Mouse (Mus musculus) limb, embryonic 12.5 days (tissue): ENCODE results near the gene Tmem179b. TPM values are rescaled to one million over a fixed set of nuclear protein-coding genes. Genes with fewer than 3 reads are reported as not detected.

Source experiments
- ATAC-seq: fragments of 200-750 bp; cut with Nextera tagmentation; 2 replicates; pipeline ENCODE4 v1.8.0; 2017; ENCODE audit warnings: low read depth, moderate TSS enrichment; ENCODE audit not compliant: insufficient number of reproducible peaks, insufficient read depth, low FRiP score, low TSS enrichment
- H3K27ac ChIP-seq: fragments of 300-500 bp; sonication (generic); 2 replicates; pipeline ENCODE4 v1.5.1; 2016; ENCODE audit warnings: mild to moderate bottlenecking, moderate library complexity
- H3K27me3 ChIP-seq: fragments of 300-500 bp; sonication (generic); 2 replicates; pipeline ENCODE4 v1.6.1; 2016; ENCODE audit warnings: mild to moderate bottlenecking, moderate library complexity
- H3K36me3 ChIP-seq: fragments of 300-500 bp; sonication (generic); 2 replicates; pipeline ENCODE4 v1.6.1; 2016; ENCODE audit warnings: mild to moderate bottlenecking, moderate library complexity
- H3K4me1 ChIP-seq: fragments of 300-500 bp; sonication (generic); replicated peaks from 2 replicates; pipeline ENCODE4 v1.6.1; 2016
- H3K4me2 ChIP-seq: fragments of 300-500 bp; sonication (generic); 2 replicates; pipeline ENCODE4 v1.6.1; 2016; ENCODE audit warnings: mild to moderate bottlenecking, moderate library complexity
- H3K4me3 ChIP-seq: fragments of 300-500 bp; sonication (generic); replicated peaks from 2 replicates; pipeline ENCODE4 v1.5.1; 2016; ENCODE audit warnings: mild to moderate bottlenecking
- H3K9ac ChIP-seq: fragments of 300-500 bp; sonication (generic); replicated peaks from 2 replicates; pipeline ENCODE4 v1.6.1; 2016; ENCODE audit warnings: mild to moderate bottlenecking, moderate library complexity
- H3K9me3 ChIP-seq: fragments of 300-500 bp; sonication (generic); 2 replicates; pipeline ENCODE4 v1.6.1; 2016; ENCODE audit warnings: mild to moderate bottlenecking, moderate library complexity
- WGBS: fragments of 180-500 bp; shearing (Covaris S2); methylation state at CpG from one replicate; pipeline ENCODE4 v1.1.7; 2016; 5-methylcytosine and 5-hydroxymethylcytosine counted together
- microRNA-seq: library from miRNA; unstranded; fragments of <30 nt; microRNA quantifications from one replicate; pipeline ENCODE4, GENCODE M21; 2017
- polyA plus RNA-seq: library from polyadenylated mRNA; unstranded; fragments of >200 nt; fragmentation: Nextera tagmentation; extraction: Ambion mirVana; gene quantifications from 2 replicates; pipeline ENCODE4 v1.2.1, GENCODE M21; 2016

Gene Tmem179b
- polyA plus RNA-seq, 1 experiment from 2014 or later, result 50.2 TPM

GRCm38 (mm10) chr19:8727495-8728114, 46.7 kb downstream of the Tmem179b start:
- Histone ChIP-seq H3K27me3 (no peaks in the 10 kb centered on the region), H3K4me3 (no peak overlapping the region), H3K36me3 (peaks cover 32% of the 10 kb centered on the region), H3K9ac (no peak overlapping the region), H3K4me2 (no peak overlapping the region), H3K4me1 (peaks cover 12% of the 10 kb centered on the region), H3K27ac (0 out of 2 replicates have a peak overlapping the region, but pooled peaks have one; percentile 23), H3K9me3 (no peaks in the 10 kb centered on the region)
- WGBS, result 28% methylated on average over 5 of the region's 5 CpGs
- no peak for ATAC-seq

DNA sequence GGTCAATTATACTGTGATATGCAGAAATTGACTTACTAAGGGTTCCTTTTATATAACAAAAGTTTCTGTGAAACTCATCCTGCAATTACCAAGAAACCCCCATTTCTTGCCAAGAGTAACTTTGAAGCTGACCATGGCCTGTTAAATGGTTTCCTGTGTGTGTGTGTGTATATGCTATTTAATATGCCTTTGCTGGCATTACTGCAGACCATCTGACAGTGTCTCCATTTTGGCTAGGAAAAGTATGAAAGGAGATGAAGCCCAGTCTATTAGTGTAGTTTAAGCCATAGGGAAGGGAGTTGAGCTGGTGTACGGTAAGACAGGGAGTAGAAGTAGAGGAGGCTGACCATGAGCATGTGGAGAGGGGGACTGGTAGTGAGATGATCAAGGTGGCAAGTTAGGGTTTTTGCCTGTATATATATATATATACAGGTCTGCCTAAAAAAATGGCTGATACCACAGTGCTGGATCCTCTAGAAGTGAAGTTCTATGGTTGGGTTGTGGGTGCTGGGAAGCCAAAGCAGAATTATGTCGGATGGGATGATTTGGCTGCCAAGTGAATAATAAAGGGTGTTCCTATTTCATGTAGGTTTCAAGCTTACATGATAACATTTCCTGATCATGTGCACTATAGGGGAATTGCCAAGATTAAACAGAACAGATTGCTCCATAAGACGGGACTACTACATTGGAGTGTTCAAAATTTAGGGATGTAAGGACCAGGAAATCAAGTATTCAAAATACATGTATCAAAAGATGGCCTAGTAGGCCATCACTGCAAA, 47.5 kb downstream of the Tmem179b start:
- Histone ChIP-seq H3K27me3 (no peaks in the 10 kb centered on the region), H3K4me3 (no peak overlapping the region), H3K9me3 (no peaks in the 10 kb centered on the region), H3K9ac (no peak overlapping the region), H3K27ac (no peak overlapping the region), H3K4me2 (no peak overlapping the region), H3K4me1 (peaks cover 17% of the 10 kb centered on the region), H3K36me3 (peaks cover 32% of the 10 kb centered on the region)
- no peak for ATAC-seq
- 19% methylated on average over 3 of the region's 3 CpGs for WGBS

GRCm38 (mm10) chr19:8725081-8725613, 49.1 kb downstream of the Tmem179b start:
- 54% methylated on average over 4 of the region's 4 CpGs for WGBS
- no peak for ATAC-seq
- peak overlapping the region; percentile 98; the same call in 1 of the 2 replicates for H3K27ac ChIP-seq
- H3K4me2 ChIP-seq, result peak overlapping the region; percentile 86
- H3K36me3 ChIP-seq, result peaks cover 32% of the 10 kb centered on the region
- H3K4me1 ChIP-seq, result peaks cover 22% of the 10 kb centered on the region
- H3K4me3 ChIP-seq, result peak overlapping the region; percentile 74
- no peaks in the 10 kb centered on the region for H3K9me3 ChIP-seq
- peak overlapping the region; percentile 98 for H3K9ac ChIP-seq
- no peaks in the 10 kb centered on the region for H3K27me3 ChIP-seq

GRCm38 (mm10) chr19:8724392-8724791, 49.9 kb downstream of the Tmem179b start:
- peaks cover 32% of the 10 kb centered on the region for H3K36me3 ChIP-seq
- ATAC-seq, result no peak
- WGBS, result 7% methylated on average over 2 of the region's 2 CpGs

DNA sequence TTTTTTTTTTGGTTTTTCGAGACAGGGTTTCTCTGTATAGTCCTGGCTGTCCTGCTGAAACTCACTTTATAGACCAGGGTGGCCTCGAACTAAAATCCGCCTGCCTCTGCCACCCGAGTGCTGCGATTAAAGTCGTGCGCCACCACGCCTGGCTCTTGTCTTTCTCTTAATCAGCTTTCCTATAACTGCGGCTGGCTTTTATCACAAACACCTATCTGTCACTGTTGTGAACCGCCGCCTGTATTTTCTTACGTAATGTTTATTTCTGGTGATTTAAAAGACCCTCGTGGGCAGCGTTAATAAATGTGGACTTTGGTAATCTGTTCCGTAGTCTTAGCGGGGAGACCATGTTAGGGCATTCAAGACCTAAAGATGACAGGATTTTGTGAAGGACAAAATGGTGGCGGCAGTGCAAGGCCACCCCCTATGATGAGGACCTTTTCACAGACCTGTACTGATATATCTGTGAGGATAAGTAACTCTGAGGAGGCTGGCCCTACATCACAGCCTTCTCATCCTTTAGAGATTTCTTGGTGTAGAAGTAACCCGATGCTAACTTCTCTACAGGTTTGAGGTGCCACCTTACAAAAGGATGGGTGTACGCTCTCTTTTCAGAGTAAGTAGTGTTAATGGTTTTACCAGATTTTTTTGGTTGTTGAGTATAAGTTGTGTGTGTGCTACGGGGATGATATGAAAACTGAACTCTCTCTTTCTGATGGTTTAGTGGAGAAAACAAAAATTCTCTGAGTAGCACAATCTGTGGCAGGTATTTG, 50.5 kb downstream of the Tmem179b start:
- Histone ChIP-seq H3K9ac (peak overlapping the region; percentile 98), H3K27me3 (no peaks in the 10 kb centered on the region), H3K4me2 (peak overlapping the region; percentile 86), H3K4me3 (peak overlapping the region; percentile 74), H3K36me3 (peaks cover 32% of the 10 kb centered on the region), H3K4me1 (peaks cover 22% of the 10 kb centered on the region), H3K27ac (peak overlapping the region; percentile 98), H3K9me3 (no peaks in the 10 kb centered on the region)
- ATAC-seq, result no peak
- WGBS, result under 1% methylated on average over 20 of the region's 20 CpGs

More at GRCm38 (mm10) chr19:8724392-8724791, 49.9 kb downstream of the Tmem179b start:
- Histone ChIP-seq H3K27me3 (no peaks in the 10 kb centered on the region), H3K9me3 (no peaks in the 10 kb centered on the region), H3K4me3 (peak overlapping the region; percentile 74), H3K9ac (peak overlapping the region; percentile 98), H3K4me1 (peaks cover 22% of the 10 kb centered on the region), H3K4me2 (peak overlapping the region; percentile 86), H3K27ac (peak overlapping the region; percentile 98)

DNA sequence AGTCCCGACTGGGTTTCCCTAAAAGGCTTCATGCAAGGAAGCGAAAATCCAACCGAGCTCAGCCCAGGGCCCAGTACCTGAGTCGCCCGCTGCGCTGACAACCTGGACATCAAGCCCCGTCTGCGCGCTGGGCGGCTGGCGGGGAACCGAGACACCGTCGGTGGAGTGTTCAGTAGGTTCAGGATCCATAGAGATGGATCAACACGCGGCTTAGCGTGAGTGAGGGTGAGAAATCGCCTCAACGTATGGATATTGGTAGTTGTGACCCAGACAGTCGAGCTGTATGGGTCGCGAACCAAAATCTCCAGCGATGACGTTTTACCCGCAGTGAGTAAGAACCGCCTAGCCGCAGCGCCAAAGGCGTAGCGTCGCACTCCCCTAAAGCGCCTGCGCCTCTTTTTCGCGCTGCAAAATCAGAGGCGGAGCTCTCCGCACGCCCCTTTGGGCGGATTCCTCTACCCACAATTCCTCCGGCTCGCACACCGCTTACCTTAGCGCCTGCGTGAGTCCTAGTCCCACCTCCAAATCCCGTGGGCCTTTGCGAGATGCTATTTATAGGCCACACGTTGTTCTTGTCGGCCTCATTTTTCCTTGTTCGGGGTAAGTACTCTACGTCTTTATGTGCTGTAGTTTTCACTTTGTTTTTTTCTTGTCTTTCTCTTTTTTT, 51.2 kb downstream of the Tmem179b start, which contains the start of gene Slc3a2:
TSS of gene Slc3a2 (minus strand) at position 463 of the 667 bp plus-strand sequence.
- peaks cover 22% of the 10 kb centered on the region for H3K4me1 ChIP-seq
- H3K27ac ChIP-seq, result peak within 1 kb of the TSS; percentile 98
- H3K4me3 ChIP-seq, result peak within 1 kb of the TSS; percentile 74
- H3K4me2 ChIP-seq, result peak within 1 kb of the TSS; percentile 86
- peaks cover 32% of the 10 kb centered on the region for H3K36me3 ChIP-seq
- H3K9me3 ChIP-seq, result no peaks in the 10 kb centered on the region
- WGBS, result under 1% methylated on average over 50 of the region's 50 CpGs
- ATAC-seq, result peak; percentile 96
- H3K27me3 ChIP-seq, result no peaks in the 10 kb centered on the region
- peak within 1 kb of the TSS; percentile 98 for H3K9ac ChIP-seq

- peak overlapping the region; percentile 62 for H3K4me2 ChIP-seq
- no peak for ATAC-seq
These were observed 51.7 kb downstream of the Tmem179b start for GRCm38 (mm10) chr19:8722559-8722906.

More at GRCm38 (mm10) chr19:8722559-8722906, 51.7 kb downstream of the Tmem179b start:
- Histone ChIP-seq H3K27me3 (no peaks in the 10 kb centered on the region), H3K9me3 (no peaks in the 10 kb centered on the region), H3K4me1 (peaks cover 22% of the 10 kb centered on the region), H3K36me3 (peaks cover 32% of the 10 kb centered on the region), H3K4me3 (peak overlapping the region; percentile 74), H3K27ac (peak overlapping the region; percentile 98), H3K9ac (peak overlapping the region; percentile 73)
- WGBS, result 4% methylated on average over 5 of the region's 5 CpGs

Small RNA genes lying within 50 kb of the gene (microRNA-seq; reads per million reads assigned to microRNA genes)
- gene Mir6992, result 1.2 reads per million

Other genes with a start within 250 kb of the Tmem179b start
- gene Slc22a8, start 183.2 kb downstream of the Tmem179b start, polyA plus RNA-seq, result 0.26 TPM in 1 of 2 replicates, not detected in the other
- gene Slc22a6, start 156.4 kb downstream of the Tmem179b start, polyA plus RNA-seq, result not detected in 2 replicates
- 0.41 and 0.47 TPM in 2 replicates for gene Chrm1, start 110.7 kb downstream of the Tmem179b start, polyA plus RNA-seq
- gene Slc3a2, start 51.1 kb downstream of the Tmem179b start, polyA plus RNA-seq, result 114 and 115 TPM in 2 replicates
- 92.4 and 96.6 TPM in 2 replicates for gene Wdr74, start 38.6 kb downstream of the Tmem179b start, polyA plus RNA-seq
- 2.7 and 3.5 TPM in 2 replicates for gene 1700092M07Rik, start 33.7 kb downstream of the Tmem179b start, polyA plus RNA-seq
- 168 and 169 TPM in 2 replicates for gene Stx5a, start 33.1 kb downstream of the Tmem179b start, polyA plus RNA-seq
- gene Nxf1, start 17.4 kb downstream of the Tmem179b start, polyA plus RNA-seq, result 219 and 237 TPM in 2 replicates
- 206 and 215 TPM in 2 replicates for gene Tmem223, start 3.5 kb downstream of the Tmem179b start, polyA plus RNA-seq
- gene Taf6l, start 11.9 kb upstream of the Tmem179b start, polyA plus RNA-seq, result 38.8 and 41.8 TPM in 2 replicates
- 174 and 189 TPM in 2 replicates for gene Polr2g, start 24.1 kb upstream of the Tmem179b start, polyA plus RNA-seq
- 6.1 and 6.2 TPM in 2 replicates for gene Zbtb3, start 28.1 kb upstream of the Tmem179b start, polyA plus RNA-seq
- gene Ttc9c, start 44.9 kb upstream of the Tmem179b start, polyA plus RNA-seq, result 70.3 and 77.2 TPM in 2 replicates
- 6.0 and 6.7 TPM in 2 replicates for gene Hnrnpul2, start 45.5 kb upstream of the Tmem179b start, polyA plus RNA-seq
- not detected in 2 replicates for gene AC129217.1, start 55.3 kb upstream of the Tmem179b start, polyA plus RNA-seq
- gene Bscl2, start 63.0 kb upstream of the Tmem179b start, polyA plus RNA-seq, result 43.1 and 43.2 TPM in 2 replicates
- 10.7 and 12.0 TPM in 2 replicates for gene Gng3, start 64.7 kb upstream of the Tmem179b start, polyA plus RNA-seq
- 0.24 and 0.58 TPM in 2 replicates for gene Lrrn4cl, start 76.3 kb upstream of the Tmem179b start, polyA plus RNA-seq
- 184 and 185 TPM in 2 replicates for gene Ubxn1, start 97.0 kb upstream of the Tmem179b start, polyA plus RNA-seq
- gene Uqcc3, start 106.5 kb upstream of the Tmem179b start, polyA plus RNA-seq, result 64.0 and 66.0 TPM in 2 replicates
- 82.5 and 112 TPM in 2 replicates for gene Lbhd1, start 109.3 kb upstream of the Tmem179b start, polyA plus RNA-seq
- gene Gm49403, start 109.5 kb upstream of the Tmem179b start, polyA plus RNA-seq, result not detected in 2 replicates
- 112 and 114 TPM in 2 replicates for gene 1810009A15Rik, start 114.4 kb upstream of the Tmem179b start, polyA plus RNA-seq
- gene Gm49416, start 114.5 kb upstream of the Tmem179b start, polyA plus RNA-seq, result not detected in 2 replicates
- 48.9 and 51.3 TPM in 2 replicates for gene Ints5, start 118.5 kb upstream of the Tmem179b start, polyA plus RNA-seq
- 116 and 117 TPM in 2 replicates for gene Ganab, start 123.6 kb upstream of the Tmem179b start, polyA plus RNA-seq
- gene B3gat3, start 145.9 kb upstream of the Tmem179b start, polyA plus RNA-seq, result 53.5 and 53.6 TPM in 2 replicates
- gene Rom1, start 154.9 kb upstream of the Tmem179b start, polyA plus RNA-seq, result 2.4 and 2.6 TPM in 2 replicates
- gene Eml3, start 155.1 kb upstream of the Tmem179b start, polyA plus RNA-seq, result 34.6 and 34.9 TPM in 2 replicates
- gene Mta2, start 167.4 kb upstream of the Tmem179b start, polyA plus RNA-seq, result 227 and 231 TPM in 2 replicates
- 37.9 and 39.7 TPM in 2 replicates for gene Tut1, start 179.4 kb upstream of the Tmem179b start, polyA plus RNA-seq
- gene Eef1g, start 192.6 kb upstream of the Tmem179b start, polyA plus RNA-seq, result 472 and 476 TPM in 2 replicates
- 20.5 and 24.1 TPM in 2 replicates for gene Ahnak, start 214.8 kb upstream of the Tmem179b start, polyA plus RNA-seq